ENCODE assay signal across 9 mouse cellular contexts in the genomic region with DNA sequence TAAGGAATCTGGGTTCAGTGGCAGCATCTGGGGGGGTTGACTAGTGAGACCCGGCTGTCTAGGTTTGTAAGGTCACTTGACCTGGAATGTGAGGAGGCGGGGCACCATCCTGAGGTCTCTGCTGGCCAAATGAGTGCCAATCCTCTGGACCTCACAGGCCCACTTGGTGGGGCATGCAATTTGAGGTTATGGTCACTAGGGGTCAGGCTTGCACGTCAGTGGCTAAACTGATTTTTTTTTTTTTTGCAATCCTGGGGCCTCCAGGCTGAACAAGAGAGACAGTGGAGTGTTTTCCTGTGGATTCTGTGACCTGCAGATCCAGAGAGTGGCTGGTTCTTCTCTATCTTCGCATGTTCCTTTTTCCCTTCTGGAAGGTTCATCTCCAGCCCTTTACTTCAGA.
DNase-seq lines count a peak whose midpoint lies in the region; ATAC-seq lines count a peak whose summit lies in the region.
"Had no signal": no experiment of that assay in that cellular context is flagged by ENCODE, and none has a peak within 500 bp of the region (broad histone marks: within the 10 kb centered on the region; RNA-seq: fewer than 3 reads in every experiment).

No protein-coding gene starts in this region.

- DNase-seq in CD4-positive, CD25-positive, alpha-beta regulatory T cell, adult 2 months (ENCODE audit: low read depth, low spot score), result peak; percentile 62
- peak; percentile 19 for DNase-seq in kidney, adult 9 months
- DNase-seq in kidney, adult 11 months, result no peak
- DNase-seq in thymus, postnatal 14 days, result peak; percentile 48
- DNase-seq in thymus, postnatal 0 days (ENCODE audit: low spot score), result no peak
- DNase-seq in thymus, postnatal 4 days, result peak; percentile 58

- ATAC-seq in CD4-positive, CD25-positive, alpha-beta regulatory T cell, adult 4 months, result no peak
- ATAC-seq in frontal cortex, adult (ENCODE audit: low TSS enrichment), result no peak
- ATAC-seq: inflammation-experienced regulatory T-cells, adult 6 months had no signal

Comparison
In these comparisons a context has a peak if more than half of its experiments do, and no peak if none do; other contexts are left out.
1. DNase-seq: peak in CD4-positive, CD25-positive, alpha-beta regulatory T cell, adult 2 months (single experiment), kidney, adult 9 months (single experiment), thymus, postnatal 14 days (single experiment) and thymus, postnatal 4 days (single experiment); none in kidney, adult 11 months (single experiment) and thymus, postnatal 0 days (single experiment).